Mouse (Mus musculus): ENCODE data around the gene Gm11549.

The Gm11549 gene

DNA sequence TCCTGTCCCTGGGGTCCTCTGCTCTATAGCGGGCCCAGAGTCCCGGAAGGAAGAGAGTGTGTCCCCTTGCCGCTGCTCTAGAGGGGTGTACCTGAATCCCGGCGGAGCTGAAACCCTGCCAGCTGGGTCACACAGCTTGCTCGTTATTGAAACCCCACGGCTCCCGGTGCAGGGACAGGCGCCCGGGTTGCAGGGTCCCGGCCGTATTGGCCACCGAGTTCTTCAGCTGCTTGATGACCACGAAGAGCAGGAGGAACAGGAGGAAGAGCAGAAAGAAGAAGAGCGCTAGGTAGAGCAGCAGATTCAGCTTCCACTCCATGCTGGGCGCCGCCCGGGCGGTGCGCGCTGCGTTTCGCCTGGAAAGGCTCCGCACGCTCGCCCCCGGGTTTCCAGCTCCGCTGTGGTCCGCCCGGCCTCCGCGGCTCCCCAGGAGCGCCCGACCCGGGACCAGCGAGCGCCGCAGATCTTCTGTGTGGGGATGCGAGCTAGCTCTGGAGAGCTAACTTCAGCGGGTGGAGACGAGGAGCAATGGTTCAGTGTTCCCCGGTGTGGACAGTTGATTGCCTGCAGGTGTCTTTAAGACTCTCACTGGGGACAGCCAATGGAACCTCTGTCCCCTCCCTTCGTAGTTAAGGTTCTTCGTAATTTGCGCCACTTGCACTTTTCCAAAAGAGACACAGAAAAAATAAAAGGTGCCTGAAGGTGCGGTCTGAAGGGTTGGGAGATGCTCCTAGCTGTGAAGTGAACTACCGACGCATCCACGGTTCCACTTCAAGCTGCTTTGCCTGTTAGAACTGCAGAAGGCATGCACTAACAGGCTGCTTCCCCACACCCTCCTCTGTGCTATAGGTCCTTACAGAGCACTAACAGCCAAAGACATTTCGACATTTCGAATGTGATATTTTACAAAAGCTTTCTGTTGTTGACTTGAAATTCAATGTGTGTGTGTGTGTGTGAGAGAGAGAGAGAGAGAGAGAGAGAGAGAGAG lies at the start of gene Gm11549:
Gene Gm11549, minus strand, starts transcription at position 741 of the 988 bp plus-strand sequence.
- DNase-seq (ENCODE audit: low read depth, low spot score), result no peak

DNA sequence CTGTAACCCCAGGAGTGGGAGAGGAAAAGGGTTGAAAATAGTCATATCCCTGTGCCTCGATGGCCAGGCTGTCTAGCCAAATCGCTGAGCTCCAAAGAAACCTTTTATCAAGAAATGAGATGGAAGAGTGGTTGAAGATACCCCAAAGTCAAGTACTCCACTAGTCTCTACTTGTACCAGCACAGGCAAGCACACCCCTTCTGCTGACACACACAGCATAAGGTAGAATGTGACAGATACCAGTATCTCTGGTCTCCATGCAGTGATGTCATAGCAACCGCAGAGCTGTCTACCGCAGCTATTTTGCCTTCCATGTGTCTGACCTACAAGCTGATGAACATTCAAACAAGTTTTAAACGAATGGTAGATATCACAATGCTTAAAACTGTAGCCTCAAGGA lies 48.2 kb upstream of the Gm11549 start:
- no peak for DNase-seq (ENCODE audit: low read depth, low spot score)

DNA sequence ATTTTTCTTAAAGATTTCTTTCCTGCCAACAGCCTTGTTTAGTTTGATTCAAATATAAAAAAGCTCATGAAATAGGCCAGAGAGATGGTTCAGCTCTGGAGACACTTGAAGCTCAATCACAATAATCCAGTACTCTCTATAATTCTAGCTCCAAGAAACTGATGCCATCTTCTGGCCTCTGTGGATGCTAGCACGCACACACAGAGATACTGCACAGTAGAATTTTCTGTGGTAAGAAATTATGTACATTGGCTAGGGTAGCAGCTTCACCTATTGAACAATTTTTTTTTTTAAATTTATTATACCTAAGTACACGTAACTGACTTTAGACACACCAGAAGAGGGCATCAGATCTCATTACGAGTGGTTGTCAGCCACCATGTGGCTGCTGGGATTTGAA lies 42.1 kb upstream of the Gm11549 start:
- no peak for DNase-seq (ENCODE audit: low read depth, low spot score)

DNA sequence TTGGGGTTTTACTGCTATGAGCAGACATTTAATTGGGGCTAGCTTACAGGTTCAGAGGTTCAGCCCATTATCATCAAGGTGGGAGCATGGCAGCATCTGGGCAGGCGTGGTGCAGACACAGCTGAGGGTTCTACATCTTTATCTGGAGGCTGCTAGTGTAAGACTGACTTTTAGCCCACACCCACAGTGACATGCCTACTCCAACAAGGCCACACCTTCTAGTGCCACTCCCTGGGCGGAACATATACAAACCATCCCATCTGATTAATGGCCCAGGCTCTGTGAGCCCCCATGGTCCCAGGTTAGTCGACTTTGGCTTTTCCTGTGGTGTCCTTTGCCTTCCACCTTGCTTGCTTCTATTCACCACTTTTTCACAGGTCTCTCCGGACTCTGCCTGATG lies 38.0 kb upstream of the Gm11549 start:
- DNase-seq (ENCODE audit: low read depth, low spot score), result no peak

DNA sequence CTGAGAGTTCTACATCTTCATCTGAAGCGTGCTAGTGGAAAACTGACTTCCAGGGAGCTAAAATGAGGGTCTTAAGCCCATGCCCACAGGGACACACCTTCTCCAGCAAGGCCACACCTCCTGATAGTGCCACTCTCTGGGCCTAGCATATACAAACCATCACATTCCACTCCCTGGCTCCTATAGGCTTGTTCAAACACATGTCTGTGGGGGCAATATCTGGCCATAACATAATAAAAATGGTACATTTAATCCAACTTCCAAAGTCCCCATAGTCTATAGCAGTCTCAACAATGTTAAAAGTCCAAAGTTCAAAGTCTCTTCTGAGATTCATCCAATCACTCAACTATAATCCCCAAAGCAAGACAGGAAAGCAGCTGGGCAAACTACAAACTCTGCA lies 36.0 kb upstream of the Gm11549 start:
- no peak for DNase-seq (ENCODE audit: low read depth, low spot score)

DNA sequence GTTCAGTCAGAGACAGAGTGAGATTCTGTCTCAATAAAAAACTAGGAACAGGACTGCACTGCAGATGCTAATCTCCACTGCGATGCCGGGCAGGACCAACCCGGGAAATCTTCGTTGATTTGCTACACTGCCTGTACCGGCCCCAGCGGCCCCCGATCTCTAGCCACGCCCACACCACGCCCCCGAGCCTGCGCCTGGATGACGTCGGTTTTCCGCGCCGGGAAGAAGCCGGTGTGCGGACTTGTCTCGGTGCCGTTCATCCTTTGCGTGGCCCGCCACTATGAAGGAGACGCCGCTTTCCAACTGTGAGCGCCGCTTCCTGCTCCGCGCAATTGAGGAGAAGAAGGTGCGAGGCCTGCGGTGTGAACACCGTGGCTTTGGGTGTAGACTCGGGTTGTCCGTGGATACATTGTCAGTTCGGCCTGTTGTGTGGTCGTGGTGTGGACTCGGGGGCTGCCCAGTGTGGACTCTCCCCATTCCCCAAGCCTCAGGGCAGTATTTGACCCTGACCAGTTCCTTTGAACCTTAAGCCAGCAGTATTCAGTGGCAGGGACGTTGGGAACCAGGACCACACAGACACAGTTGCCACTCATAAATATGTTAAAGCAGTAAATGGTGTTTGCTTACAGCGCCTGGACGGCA lies 30.9 kb upstream of the Gm11549 start, which contains the start of gene Exosc9:
Gene Exosc9, plus strand, starts transcription at position 201 of the 642 bp plus-strand sequence.
- peak; percentile 78 for DNase-seq (ENCODE audit: low read depth, low spot score)

DNA sequence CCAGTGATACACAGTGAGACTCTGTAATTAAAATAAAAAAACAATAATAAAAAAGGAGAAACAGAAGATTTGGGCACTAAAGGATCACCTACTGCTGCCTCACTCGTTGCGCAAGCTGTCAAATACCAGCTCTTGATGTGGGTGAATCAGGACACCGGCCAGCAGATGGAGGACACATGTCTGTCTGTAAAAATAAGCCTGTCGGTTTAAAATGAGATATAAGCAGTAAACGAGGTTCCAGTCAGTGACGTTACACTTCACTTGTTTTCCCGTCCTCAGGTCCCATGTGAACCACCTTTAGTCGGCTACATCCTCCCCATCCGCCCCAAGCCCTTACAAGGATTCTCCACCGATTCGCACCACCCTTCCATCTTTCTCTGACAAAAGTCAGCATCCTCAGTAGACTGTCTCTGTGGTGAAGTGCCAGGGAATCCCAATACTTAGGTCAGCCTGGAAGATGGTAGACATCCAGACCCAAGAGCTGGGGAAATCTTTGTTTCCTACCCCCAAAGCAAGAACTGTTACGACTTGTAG lies 30.3 kb upstream of the Gm11549 start:
- DNase-seq (ENCODE audit: low read depth, low spot score), result no peak

DNA sequence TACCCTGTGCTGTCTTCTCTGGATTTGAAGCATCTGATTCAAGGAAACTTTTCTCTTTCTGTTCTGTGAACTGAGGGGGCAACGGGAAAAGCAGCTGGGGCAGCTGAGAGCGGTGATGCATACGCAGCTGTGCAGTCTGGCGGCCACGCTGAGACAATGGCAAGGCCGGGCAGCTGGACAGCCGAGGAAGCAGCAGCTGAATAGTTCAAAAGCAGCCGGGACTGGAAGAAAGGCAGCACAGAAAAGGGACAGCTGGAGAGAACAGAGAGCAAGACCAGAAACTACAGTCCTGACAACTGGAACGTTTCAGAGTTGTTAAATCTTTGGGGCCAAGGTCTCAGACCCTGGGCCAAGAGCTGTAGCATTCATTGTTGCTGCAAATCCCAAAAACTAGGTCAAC lies 29.7 kb upstream of the Gm11549 start:
- DNase-seq (ENCODE audit: low read depth, low spot score), result peak; percentile 46

DNA sequence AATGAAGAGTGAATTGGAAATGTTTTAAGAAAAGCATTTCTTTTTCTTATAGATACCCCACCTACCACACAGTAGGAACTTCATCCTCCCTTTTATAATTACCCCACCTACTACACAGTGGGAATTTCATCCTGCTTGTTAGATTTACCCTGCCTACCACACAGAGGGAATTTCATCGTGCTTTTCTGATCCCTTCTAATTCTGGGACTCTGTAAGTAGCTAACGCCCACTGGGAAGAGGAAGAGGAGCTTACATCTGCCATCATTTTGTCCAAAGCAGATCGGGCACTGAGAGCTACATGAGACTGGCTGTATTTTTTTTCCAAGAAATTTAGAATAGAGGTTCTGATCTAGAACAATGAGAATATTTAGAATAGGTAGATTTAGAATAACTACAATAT lies 23.3 kb upstream of the Gm11549 start:
- DNase-seq (ENCODE audit: low read depth, low spot score), result no peak

DNA sequence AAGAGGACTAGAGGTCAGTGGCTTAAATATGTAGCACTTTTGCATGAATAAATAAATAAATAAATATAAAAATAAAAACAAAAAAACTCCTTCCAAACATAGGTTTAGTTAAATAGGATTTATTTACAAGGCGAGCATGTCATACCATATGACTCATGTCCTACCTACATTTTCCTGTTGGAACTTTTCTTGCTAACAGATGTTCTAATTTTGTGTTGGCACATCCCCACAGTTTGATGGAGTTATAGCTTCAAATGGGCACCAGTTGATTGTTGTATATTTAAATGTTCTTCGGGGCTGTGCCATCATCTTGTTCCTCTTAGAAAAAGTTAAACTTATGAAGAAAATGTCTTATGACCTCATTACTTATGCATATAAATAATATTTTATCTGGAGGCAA lies 19.8 kb upstream of the Gm11549 start:
- no peak for DNase-seq (ENCODE audit: low read depth, low spot score)

DNA sequence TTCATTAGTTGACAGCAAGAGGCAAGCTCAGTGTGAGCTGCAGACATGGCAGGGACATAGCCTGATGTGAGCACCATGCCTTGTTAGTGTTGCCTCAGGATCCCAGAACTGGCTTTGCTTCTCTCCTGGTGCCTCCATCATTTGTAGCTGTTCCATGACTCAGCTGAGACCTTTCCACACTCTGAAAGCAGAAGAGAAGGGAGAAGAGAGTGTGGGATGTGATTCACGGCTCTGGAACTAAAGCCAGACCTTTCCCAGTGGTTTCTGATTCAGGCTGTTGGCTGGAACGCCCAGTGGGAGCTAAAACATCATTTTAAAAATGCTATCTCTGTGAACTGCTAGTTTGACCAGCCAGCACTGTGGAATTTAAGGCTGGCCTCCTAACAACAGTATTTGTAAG lies 19.1 kb upstream of the Gm11549 start:
- DNase-seq (ENCODE audit: low read depth, low spot score), result peak; percentile 25

DNA sequence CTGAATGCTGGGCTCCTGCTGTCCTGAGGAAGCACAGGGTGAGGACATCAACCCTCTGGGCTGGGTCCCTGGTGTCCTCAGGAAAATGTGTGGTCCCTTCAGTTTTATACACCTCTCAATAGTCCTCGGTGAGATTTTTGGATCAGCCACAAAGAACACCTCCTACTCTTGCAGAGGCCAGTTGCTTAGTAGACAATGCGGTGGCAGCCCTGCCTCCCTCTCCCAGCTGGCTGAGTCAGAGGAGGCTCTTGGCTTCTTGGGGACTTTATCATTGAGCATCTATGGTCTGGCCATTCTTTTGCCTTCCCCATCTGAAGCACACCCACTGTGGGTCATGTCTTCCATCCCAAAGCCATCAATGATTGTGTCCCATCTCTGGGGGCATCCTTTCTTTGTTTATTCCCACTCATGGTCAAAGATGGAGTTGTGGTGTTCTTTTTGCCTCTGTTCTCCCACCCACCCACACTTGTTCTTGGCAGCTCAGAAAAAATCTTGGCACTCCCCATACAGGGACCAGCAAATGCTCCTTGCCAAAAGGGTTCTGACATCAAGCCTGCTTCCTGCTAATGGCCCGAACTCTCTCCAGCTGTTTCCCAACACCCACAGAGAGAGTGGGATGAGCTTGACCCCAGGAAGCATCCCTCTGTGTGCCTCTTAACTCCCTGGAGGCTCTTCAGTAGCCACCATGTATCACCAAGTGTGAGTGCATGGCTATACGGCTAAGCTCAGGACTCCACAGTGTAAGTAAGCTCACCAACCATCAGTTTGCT lies 16.3 kb upstream of the Gm11549 start:
- DNase-seq (ENCODE audit: low read depth, low spot score), result peak; percentile 10

DNA sequence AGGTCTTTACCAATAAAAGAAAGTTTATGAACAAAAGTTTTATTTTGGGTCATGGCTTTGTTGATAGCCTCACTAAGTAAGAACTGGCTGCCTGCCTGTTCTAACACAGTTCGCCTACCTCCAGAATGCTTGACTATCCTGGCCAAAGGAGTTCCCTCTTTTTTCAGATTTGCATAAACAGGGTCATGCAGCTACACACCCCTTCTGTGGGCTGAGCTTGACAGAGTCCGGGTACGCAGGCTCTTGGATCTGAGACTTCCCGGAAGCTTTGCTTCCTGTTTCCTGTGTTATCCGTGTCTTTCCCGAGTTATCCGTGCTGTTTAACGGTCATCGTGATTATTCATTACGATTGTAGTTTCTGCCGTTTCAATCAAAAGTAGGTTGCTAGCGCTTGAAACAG lies 14.4 kb upstream of the Gm11549 start:
- no peak for DNase-seq (ENCODE audit: low read depth, low spot score)

DNA sequence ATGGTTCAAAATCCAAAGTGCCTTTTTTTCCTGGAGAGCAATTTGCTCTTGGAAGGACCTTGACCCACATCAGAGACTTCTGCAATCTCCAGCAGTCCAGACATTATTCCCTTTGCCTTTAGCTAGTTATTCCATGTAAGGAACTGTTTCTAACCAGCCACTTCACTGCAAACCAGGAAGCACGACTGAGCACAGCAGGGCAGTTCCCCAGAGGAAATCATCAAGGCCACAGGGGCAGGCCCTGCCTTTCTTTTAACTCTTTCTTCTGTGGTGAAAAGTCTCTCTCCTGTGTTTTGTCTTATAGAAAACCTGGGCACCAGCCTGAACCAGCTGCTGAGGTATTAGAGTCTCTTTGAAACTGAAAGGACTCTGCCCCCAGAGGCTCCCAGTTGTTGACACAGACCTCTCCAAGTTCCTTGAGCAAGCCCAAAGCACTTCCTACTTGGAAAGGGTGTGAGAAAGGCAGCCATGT lies 11.6 kb upstream of the Gm11549 start:
- no peak for DNase-seq (ENCODE audit: low read depth, low spot score)

DNA sequence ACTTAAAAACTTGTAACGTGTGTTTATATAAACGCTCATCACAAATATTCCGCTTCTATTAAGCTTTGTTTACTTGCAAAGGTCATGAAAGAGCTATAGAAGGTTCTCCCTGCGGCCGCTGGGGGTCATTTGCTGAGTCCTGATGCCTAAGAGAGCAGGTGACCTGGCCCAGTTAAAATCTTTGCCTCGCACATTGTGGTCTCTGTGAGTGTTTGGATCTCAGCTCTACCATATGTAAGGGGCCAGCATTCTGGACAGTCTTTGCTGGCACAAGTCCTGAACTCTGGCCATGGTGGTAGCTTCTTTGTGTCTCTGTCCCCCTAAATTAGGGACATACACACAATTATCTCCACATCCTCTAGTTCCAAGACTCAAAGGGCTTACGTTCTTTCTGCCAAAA lies 11.1 kb upstream of the Gm11549 start:
- DNase-seq (ENCODE audit: low read depth, low spot score), result no peak

DNA sequence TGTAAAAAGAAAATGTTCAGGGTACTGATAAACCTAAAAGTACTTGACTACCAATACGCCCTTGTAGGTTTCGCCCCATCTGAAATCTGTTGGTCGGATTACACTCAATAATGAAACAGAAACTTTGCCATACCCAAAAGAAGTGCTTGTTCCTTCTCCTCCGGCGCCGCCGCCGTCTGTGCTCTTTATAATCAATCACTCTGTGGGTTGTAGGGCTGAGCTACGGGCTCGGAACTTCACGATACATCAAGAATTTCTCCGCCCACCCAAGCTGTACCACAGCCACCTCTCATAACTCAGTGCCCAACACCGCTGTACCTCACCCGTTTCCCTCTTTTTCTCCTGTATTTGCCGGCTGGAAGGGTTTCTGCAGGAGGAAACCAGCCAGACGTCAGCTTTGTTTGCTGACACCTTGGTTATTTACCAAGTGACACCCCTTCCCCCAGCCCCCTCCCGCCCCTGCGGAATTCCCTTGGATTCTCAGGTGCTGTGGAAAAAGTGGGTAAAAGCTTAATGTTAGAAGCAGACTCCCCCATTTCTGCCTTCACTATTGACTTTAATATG lies 10.4 kb upstream of the Gm11549 start:
- DNase-seq (ENCODE audit: low read depth, low spot score), result no peak

DNA sequence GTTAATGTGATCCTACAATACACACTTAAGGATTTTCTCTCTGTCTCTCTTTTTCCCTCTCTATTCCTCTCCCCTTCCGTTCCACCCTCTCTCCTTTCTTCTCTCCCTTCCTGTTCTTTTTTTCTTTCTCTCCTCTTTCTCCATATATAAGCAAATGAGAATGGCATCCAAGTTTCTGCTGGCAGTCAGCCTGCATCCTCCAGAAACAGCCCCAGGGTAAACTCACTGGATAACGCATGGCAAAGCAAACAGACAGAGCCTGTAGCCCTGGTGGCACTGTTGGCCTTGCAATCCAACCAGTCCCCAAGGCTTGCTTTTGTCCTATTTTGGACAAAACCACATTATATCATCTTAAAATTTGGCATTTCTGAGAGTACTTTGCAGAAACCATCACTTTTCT lies 9.6 kb upstream of the Gm11549 start:
- DNase-seq (ENCODE audit: low read depth, low spot score), result no peak

DNA sequence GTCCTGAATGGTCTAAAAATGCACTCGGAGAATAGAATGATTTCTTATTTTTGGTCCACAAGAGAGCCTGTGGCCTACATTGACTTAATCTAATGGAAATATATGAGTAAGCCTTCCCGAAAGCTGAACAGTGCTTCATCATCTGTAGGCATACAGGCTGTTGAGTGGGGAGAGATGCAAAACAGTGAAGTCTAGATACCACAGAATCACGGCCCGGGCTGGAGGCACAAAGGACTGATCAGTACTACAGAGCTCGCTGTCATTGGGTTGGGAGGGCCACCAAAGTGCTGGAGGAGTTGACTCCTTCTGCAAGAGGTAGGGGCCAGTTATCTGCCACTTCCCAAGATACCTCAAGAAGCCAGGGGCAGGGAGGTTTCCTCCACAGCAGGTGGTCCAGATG lies 9.2 kb upstream of the Gm11549 start:
- DNase-seq (ENCODE audit: low read depth, low spot score), result no peak

DNA sequence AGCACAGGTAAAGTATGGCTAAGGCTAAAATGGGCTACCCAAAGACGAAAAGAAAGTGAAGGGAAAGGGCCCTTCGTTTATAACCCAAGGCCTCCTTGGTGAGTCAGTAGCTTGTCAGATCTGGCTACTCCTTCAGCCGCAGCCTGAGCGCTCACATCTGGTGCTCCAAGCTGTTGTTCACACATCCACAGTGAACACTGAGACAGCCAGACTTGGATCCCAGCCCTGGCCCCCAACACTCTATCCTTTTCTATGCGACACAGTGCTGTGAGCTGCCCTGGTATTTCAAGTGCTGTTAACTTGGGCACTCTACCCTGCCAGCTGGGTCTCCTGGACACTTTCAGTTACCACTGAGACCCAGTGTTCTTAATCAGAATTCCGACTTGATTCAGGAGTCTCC lies 8.7 kb upstream of the Gm11549 start:
- DNase-seq (ENCODE audit: low read depth, low spot score), result no peak

DNA sequence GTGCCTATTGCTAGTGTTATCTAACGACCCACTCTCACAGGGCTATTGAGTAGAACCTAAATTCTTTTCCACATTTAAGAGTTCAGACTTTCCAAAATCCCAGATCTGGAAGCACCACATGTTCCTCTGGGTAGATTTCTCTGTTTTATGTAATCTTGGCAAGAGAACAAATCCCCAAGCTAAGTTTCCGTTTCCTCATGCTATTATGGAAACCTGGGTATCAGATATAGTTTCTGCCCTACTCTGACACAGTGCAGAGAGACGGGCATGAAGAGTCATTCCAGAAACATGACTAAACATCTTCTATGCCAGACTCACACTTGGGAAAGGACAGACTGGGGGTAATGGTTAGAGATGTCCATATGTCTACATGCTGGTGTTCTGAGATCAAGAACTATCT lies 2.9 kb upstream of the Gm11549 start:
- DNase-seq (ENCODE audit: low read depth, low spot score), result no peak

DNA sequence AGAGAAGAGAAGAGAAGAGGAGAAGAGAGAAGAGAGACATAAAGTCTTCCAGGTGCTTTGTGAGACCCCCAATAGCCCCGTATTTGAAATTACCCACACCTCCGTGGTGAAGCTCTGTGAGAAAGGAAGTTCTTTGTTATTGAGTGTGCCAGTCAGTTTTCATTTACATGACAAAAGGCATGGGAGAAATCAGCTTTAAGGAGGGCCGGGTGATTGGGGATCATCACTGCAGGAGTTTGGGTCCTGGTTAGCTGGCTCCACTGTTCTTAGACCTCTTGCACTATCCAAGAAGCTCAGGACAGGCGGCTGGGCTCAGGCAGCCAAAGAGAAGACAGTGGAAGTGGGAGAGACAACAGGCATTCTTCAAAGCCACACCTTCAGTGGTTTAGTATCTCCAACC lies 524 bp upstream of the Gm11549 start:
- no peak for DNase-seq (ENCODE audit: low read depth, low spot score)
